ENCODE assay signal across 1 mouse cellular context in the genomic region with DNA sequence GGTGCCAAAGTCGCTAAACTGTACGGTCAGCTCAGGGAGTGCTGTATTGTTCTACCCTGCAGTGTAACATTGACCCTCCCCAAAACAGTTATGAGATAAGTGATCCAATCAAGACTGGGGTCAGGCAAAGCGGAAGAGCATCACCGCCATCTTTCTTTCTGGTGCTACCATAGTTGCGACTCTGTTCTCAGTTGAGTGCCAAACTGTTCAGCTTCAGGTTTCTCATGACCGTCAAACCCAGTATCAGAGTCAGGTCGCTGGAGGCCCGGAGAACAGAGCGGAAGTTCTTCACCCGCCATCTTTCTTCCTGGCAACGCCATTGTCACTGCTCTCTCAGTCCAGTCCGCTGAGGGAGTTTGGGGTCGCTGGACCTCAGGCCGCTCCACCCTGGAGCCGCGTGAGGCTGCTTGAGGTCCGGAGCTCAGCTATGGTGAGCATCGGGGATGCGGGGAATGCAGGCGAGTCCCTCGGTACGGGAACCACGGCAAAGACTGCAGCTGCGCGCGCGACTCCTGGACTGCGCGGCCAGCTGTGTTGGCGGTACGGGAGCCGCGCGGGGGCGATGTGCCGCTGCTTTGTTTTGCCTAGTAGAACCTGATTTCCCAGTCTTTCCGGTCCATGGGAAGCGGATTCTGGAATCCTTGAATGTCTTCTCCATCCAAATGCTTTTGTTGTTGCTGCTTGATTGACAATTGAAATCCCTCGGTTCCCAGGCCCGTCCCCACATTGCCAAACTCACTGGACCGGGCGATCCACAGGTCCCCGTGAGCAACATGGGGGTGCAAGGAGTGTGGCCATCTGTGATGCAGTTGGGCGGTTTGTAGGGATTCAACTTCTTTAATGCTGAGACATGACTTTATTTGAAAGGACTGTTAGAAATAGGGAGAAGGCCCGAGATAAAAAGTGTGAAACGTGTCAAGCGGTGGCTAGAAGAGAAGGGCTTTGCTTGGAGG.
TF ChIP-seq lines count a peak whose summit lies in the region.

Gene Zfp882 (plus strand): TSS at position 300 of the 953 bp plus-strand sequence.
Gene Zfp617 (plus strand): TSS at position 327 of the 953 bp plus-strand sequence.

TF ChIP-seq in C2C12, 6 proteins besides CTCF, POLR2A, EP300 and RAD21:
- TF ChIP-seq FOSL1 (IDR thresholded peaks at IDR 0.05; ENCODE audit: insufficient read depth, low read length, poor library complexity, severe bottlenecking) = no peak
- TF ChIP-seq MYOD1 (IDR thresholded peaks at IDR 0.05; ENCODE audit: control insufficient read depth, insufficient read length, low read depth) = no peak
- TF ChIP-seq USF1 (IDR thresholded peaks at IDR 0.05; ENCODE audit: low read depth) = no peak
- no peak for TF ChIP-seq MAX (IDR thresholded peaks at IDR 0.05)
- TF ChIP-seq MYOG (IDR thresholded peaks at IDR 0.05; ENCODE audit: control insufficient read depth, extremely low read depth, insufficient read length) = no peak
- TF ChIP-seq CEBPB (IDR thresholded peaks at IDR 0.05; ENCODE audit: low read depth) = no peak
